Mouse (Mus musculus) heart, postnatal 14 days (tissue): ENCODE data around the gene Orm1. TPM values are rescaled to one million over a fixed set of nuclear protein-coding genes. Genes with fewer than 3 reads are reported as not detected.

Source experiments
- DNase-seq, 2 experiments: peaks; one replicate each; pipeline ENCODE4 v3.0.0; 2021 to 2022
- intact Hi-C: fragments of 180-260 bp; cut with DNase I; formaldehyde crosslinking; loops from one replicate; pipeline ENCODE4 v1.15.1; 2025
- total RNA-seq, 2 experiments: library from RNA; stranded (reverse); gene quantifications; 2 replicates each; pipeline ENCODE4 v1.2.3; 2021

Gene Orm1
- total RNA-seq, 2 experiments from 2014 or later, result 0.50 to 0.78 TPM

GRCm38 (mm10) chr4:63389887-63390528 lies 45.6 kb downstream of the Orm1 start:
- no peak for DNase-seq
- intact Hi-C loops, result no loop called here

- DNase-seq, result no peak
- intact Hi-C loops, result no loop called here
Observed at GRCm38 (mm10) chr4:63391322-63391721, 47.0 kb downstream of the Orm1 start.

Other genes starting within 250 kb of the Orm1 start
- not detected for gene Ambp, start 189.8 kb upstream of the Orm1 start, total RNA-seq
- not detected for gene Kif12, start 172.4 kb upstream of the Orm1 start, total RNA-seq
- gene Col27a1, start 130.6 kb upstream of the Orm1 start, total RNA-seq, result 1 to 10 TPM; 2.4 to 3.4 TPM
- gene Orm3, start 11.6 kb downstream of the Orm1 start, total RNA-seq, result 1 to 10 TPM in 1 of 2 experiments, under 1 TPM in 1; 0.49 to 1.4 TPM
- gene Orm2, start 17.9 kb downstream of the Orm1 start, total RNA-seq, result under 1 TPM in 1 of 2 experiments, not detected in 1; 0.29 TPM
- 1 to 10 TPM; 4.3 to 6.2 TPM for gene Akna, start 58.8 kb downstream of the Orm1 start, total RNA-seq
- gene Whrn, start 151.4 kb downstream of the Orm1 start, total RNA-seq, result 10 to 100 TPM; 23.9 to 26.2 TPM
- gene Atp6v1g1, start 200.2 kb downstream of the Orm1 start, total RNA-seq, result 100 to 1,000 TPM; 149 to 156 TPM
- 1 to 10 TPM; 6.8 to 9.5 TPM for gene Tmem268, start 214.2 kb downstream of the Orm1 start, total RNA-seq